Mouse (Mus musculus): Measurements from ENCODE around the gene Zbtb12.

DNA sequence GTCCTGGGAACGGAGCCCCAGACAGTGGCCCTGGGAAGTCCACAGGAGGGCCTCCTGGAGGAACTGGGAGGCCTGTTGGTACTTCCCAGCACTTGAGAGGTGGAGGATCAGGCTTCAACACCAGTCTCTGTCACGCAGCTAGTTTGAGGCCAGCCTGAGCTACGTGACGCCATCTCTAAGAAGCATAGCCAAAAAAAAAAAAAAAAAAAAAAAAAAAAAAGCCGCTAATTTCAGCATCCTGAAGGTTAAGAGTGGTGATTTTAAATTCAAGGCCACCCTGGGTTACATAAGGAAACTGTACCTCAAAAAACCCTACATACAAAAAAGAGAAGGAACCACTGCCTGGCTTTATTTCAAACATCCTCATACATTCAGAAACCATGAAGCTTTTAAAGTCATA lies 45.0 kb downstream of the Zbtb12 start:
- no peak for TF ChIP-seq TAL1 (IDR thresholded peaks at IDR 0.05; ENCODE audit: low read length)
- no peak for TF ChIP-seq GATA1 (IDR thresholded peaks at IDR 0.05; ENCODE audit: low read length)

Data from erythroblast, embryonic 14.5 days (primary cell).